Mouse (Mus musculus) embryonic facial prominence, embryonic 10.5 days (tissue): Measurements from ENCODE around the gene Alox12b. TPM values are rescaled to one million over a fixed set of nuclear protein-coding genes. Genes with fewer than 3 reads are reported as not detected.

ENCODE experiments used
- DNase-seq: peaks from one replicate; pipeline ENCODE4 v3.0.0-alpha.2; 2017; ENCODE audit warnings: low spot score
- H3K27ac ChIP-seq: fragments of 300-500 bp; sonication (generic); replicated peaks from 2 replicates; pipeline ENCODE4 v1.5.1; 2016; ENCODE audit warnings: mild to moderate bottlenecking
- H3K27me3 ChIP-seq: fragments of 300-500 bp; sonication (generic); replicated peaks from 2 replicates; pipeline ENCODE4 v1.6.1; 2016; ENCODE audit warnings: low read depth, mild to moderate bottlenecking; ENCODE audit not compliant: poor library complexity, severe bottlenecking
- H3K36me3 ChIP-seq: fragments of 300-500 bp; sonication (generic); replicated peaks from 2 replicates; pipeline ENCODE4 v1.6.1; 2016; ENCODE audit warnings: mild to moderate bottlenecking, moderate library complexity
- H3K4me1 ChIP-seq: fragments of 300-500 bp; sonication (generic); 2 replicates; pipeline ENCODE4 v1.6.1; 2016
- H3K4me3 ChIP-seq: fragments of 300-500 bp; sonication (generic); 2 replicates; pipeline ENCODE4 v1.5.1; 2016; ENCODE audit warnings: mild to moderate bottlenecking, moderate library complexity
- H3K9me3 ChIP-seq: fragments of 300-500 bp; sonication (generic); 2 replicates; pipeline ENCODE4 v1.6.1; 2016; ENCODE audit warnings: mild to moderate bottlenecking
- WGBS: fragments of 180-500 bp; shearing (Covaris S2); methylation state at CpG from one replicate; pipeline ENCODE4 v1.1.7; 2016; 5-methylcytosine and 5-hydroxymethylcytosine counted together
- polyA plus RNA-seq: library from polyadenylated mRNA; unstranded; fragments of >200 nt; fragmentation: Nextera tagmentation; extraction: Ambion mirVana; gene quantifications from 2 replicates; pipeline ENCODE4 v1.2.1, GENCODE M21; 2016

Alox12b gene
- polyA plus RNA-seq, 1 experiment from 2014 or later = 0.27 TPM

DNA sequence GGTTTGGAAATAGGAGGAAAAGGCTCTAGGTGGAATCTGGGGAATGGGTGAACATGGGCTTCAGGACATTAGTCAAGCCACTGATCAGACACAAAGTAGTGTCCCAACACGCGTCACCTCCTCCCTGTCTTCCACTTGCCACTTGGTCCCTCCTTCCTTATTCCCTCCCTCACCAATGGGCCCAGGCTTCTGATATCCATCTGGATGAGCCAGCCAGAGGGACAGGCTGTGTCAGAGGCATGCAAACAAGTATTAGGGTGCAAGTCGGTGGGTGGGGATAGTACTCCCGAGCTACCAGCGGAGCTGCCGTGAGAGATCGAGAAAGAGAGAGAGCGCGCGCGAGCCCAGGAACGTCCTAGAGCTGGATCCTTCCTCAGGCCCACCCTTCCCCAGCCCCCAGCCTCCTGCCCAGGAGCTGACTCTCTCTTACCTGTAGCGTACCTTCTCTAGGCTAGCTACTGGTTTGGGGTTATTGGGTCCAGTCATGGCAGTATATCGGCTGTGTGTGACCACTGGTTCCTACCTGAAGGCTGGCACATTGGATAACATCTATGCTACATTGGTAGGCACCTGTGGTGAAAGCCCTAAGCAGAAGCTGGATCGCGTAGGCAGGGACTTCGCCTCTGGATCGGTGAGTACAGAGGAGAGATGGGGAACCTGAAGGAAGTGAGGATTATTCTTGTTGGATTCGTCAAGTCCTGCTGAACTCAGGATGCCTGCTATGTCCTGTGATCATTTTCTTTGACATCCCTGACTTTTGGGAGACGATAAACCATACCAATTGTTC lies 30.7 kb upstream of the Alox12b start:
- H3K4me1 ChIP-seq = peaks cover 38% of the 10 kb centered on the region
- peak; percentile 42 for DNase-seq
- H3K36me3 ChIP-seq = no peaks in the 10 kb centered on the region
- H3K27me3 ChIP-seq = peaks cover 38% of the 10 kb centered on the region
- H3K4me3 ChIP-seq = peak overlapping the region; percentile 74
- 10% methylated on average over 20 of the region's 20 CpGs for WGBS
- no peaks in the 10 kb centered on the region for H3K9me3 ChIP-seq
- H3K27ac ChIP-seq = no peak overlapping the region

DNA sequence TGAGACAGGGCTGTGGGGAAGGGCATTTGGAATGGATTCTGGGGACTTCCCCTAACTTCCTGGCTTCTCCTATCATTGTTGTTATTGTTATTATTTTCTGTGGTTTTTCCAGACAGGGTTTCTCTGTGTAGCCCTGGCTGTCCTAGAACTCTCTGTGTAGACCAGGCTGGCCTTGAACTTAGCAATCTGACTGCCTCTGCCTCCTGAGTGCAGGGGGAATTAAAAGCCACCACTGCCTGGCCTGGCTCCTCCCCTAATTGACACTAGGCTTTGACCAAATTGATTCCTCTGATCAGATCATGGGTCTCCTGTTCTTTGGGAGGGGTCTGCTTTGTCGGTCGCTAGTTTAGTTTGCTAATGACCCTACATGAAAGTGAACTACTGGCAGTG lies 30.1 kb upstream of the Alox12b start:
- Histone ChIP-seq H3K4me1 (peaks cover 32% of the 10 kb centered on the region), H3K4me3 (peak overlapping the region; percentile 74; the same call in 1 of the 2 replicates), H3K27ac (no peak overlapping the region), H3K9me3 (no peaks in the 10 kb centered on the region), H3K27me3 (peaks cover 34% of the 10 kb centered on the region), H3K36me3 (no peaks in the 10 kb centered on the region)
- 53% methylated on average over 2 of the region's 2 CpGs for WGBS
- no peak for DNase-seq

DNA sequence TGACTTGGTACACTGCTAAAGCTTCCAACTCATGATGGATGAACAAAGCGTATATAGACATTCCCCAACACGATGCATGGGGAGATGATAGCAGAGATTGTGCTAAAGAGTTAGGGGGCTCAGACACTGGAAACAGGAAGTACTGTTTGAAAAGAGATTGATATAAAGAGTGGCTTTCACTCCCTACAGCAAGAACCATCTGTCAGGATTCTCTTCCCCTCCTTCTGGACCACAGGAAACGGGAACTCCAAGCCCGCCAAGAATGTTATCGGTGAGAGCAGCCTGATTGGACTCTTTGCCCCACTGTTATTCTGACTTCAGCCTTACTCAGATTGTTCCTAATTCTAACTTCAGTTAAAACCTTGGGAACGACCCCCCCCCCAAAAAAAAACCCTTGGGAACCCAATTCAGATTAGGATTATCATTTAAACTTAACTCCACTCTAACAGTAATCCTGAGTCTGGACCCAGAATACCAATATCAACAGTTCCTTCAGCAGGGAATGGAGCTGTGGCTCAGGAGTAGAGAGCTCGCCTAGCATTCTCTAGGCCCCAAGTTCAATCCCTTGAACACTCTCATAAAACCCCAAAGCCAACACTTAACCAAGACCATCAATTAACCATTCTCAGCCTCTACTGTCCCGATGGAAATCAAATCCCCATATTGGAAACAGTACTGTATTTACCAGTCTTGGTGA lies 28.2 kb upstream of the Alox12b start:
- 75% methylated on average over 8 of the region's 8 CpGs for WGBS
- H3K9me3 ChIP-seq = no peaks in the 10 kb centered on the region
- H3K36me3 ChIP-seq = no peaks in the 10 kb centered on the region
- H3K4me1 ChIP-seq = peaks cover 21% of the 10 kb centered on the region
- no peak overlapping the region for H3K27ac ChIP-seq
- DNase-seq = no peak
- no peak overlapping the region for H3K4me3 ChIP-seq
- peaks cover 44% of the 10 kb centered on the region for H3K27me3 ChIP-seq

DNA sequence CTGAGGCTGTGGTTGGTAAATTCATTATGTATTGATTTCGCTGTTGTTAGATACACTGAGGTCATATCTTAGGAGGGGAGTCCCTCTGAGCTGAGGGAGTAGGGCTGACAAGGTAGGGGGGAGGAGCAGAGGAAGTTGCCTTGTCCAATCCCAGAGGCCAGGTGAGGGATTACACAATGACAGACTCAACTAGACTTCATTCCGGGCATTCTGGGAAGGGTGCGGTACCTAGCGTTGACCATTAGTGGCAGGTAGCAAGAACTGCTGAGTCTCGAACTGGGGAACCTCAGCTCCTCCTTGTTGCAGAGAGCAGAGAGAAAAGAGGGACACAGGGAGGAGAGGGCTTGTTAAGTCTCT lies 23.2 kb upstream of the Alox12b start:
- H3K36me3 ChIP-seq = no peaks in the 10 kb centered on the region
- 13% methylated on average over 5 of the region's 5 CpGs for WGBS
- peaks cover 26% of the 10 kb centered on the region for H3K27me3 ChIP-seq
- peaks cover 18% of the 10 kb centered on the region for H3K4me1 ChIP-seq
- no peaks in the 10 kb centered on the region for H3K9me3 ChIP-seq
- DNase-seq = no peak
- H3K4me3 ChIP-seq = peak overlapping the region; percentile 59
- H3K27ac ChIP-seq = no peak overlapping the region; the same call in 1 of the 2 replicates

DNA sequence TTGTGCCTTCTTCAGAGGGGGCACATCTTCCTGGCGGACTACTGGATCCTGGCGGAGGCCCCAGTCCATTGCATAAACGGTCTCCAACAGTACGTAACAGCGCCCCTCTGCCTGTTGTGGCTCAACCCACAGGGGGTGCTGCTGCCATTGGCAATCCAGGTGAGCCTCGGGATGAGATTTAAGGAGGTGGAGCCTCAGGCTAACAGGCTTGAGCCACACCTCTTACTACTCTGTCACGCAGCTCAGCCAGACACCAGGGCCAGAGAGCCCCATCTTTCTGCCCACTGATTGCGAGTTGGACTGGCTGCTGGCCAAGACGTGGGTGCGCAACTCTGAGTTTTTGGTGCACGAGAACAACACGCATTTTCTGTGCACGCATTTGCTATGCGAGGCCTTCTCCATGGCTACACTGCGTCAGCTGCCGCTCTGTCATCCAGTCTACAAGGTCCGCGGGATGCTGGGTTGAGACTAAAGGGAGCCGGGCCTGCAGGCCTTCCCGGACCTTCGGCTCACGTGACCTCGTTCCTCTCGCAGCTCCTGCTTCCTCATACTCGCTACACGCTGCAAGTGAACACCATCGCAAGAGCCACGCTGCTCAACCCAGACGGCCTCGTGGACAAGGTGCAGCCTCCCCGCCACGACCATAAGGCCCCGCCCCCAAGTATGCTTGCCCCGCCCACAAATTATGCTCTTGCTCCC lies 22.7 kb upstream of the Alox12b start:
- DNase-seq = peak; percentile 70
- Histone ChIP-seq H3K27me3 (peaks cover 26% of the 10 kb centered on the region), H3K9me3 (no peaks in the 10 kb centered on the region), H3K36me3 (no peaks in the 10 kb centered on the region), H3K27ac (peak overlapping the region; percentile 22), H3K4me1 (peaks cover 18% of the 10 kb centered on the region), H3K4me3 (peak overlapping the region; percentile 59)
- WGBS = 1% methylated on average over 34 of the region's 34 CpGs

DNA sequence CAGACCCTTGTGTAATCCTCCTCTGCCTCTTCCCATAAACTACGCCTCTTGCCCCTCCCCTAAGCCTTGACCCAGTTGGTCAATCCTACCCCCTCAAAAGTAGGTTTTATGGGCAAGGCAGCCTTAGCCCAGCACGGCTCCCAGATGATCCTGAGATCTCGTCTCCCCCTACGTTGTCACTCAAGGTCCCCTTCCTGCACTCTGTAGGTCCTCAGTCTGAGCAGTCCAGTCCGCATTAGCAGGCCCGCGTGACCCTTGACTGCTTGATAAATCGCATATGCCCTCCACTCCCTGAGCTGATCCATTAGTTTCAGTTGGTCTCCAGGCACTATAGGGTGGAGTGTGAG lies 22.2 kb upstream of the Alox12b start:
- peaks cover 18% of the 10 kb centered on the region for H3K4me1 ChIP-seq
- no peaks in the 10 kb centered on the region for H3K36me3 ChIP-seq
- 32% methylated on average over 8 of the region's 8 CpGs for WGBS
- peaks cover 23% of the 10 kb centered on the region for H3K27me3 ChIP-seq
- H3K4me3 ChIP-seq = peak overlapping the region; percentile 59
- H3K9me3 ChIP-seq = no peaks in the 10 kb centered on the region
- no peak for DNase-seq
- H3K27ac ChIP-seq = peak overlapping the region; percentile 22

DNA sequence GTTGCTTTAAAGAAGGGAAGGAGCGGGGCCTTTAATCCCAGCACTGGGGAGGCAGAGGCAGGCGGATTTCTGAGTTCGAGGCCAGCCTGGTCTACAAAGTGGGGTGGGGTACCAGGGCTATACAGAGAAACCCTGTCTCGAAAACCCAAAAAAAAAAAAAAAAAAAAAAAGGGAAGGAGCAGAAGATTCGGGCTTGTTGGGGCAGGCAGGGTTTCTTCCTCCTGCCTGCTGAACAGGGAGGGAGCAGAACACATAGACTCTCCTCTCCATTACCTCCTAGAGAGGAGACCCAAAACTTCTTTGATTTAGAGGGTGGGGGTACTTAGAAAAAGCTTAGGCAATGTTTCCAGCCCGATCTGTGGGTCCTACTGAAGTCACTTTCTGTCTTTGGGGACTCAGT lies 21.4 kb upstream of the Alox12b start:
- Histone ChIP-seq H3K9me3 (no peaks in the 10 kb centered on the region), H3K36me3 (no peaks in the 10 kb centered on the region), H3K27me3 (peaks cover 23% of the 10 kb centered on the region), H3K4me3 (no peak overlapping the region), H3K4me1 (peaks cover 18% of the 10 kb centered on the region), H3K27ac (no peak overlapping the region)
- DNase-seq = no peak
- WGBS = 85% methylated on average over 6 of the region's 6 CpGs

DNA sequence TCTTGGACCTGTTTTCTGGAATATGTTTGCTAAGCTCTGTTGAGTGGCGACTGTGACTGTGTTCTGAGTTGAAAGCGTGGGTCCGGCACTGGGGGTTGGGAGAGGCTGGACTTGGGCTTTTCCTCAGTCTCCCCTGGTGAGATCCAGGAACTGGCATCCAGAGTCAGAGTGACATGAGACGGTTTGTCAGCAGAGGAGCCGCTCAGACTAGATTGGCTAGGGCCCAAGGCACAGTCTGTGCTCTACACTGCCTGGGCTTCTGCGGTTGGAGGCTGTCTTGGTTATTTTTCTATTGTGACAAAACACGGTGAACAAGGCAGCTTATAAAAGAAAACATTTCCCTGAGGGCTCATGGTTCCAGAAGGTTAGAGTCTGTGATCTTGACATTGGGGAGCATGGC lies 9.2 kb upstream of the Alox12b start:
- no peak for DNase-seq
- Histone ChIP-seq H3K4me3 (no peak overlapping the region), H3K9me3 (no peaks in the 10 kb centered on the region), H3K36me3 (no peaks in the 10 kb centered on the region), H3K27ac (no peak overlapping the region), H3K4me1 (peaks cover 11% of the 10 kb centered on the region), H3K27me3 (peaks cover 20% of the 10 kb centered on the region)
- WGBS = 76% methylated on average over 7 of the region's 7 CpGs

DNA sequence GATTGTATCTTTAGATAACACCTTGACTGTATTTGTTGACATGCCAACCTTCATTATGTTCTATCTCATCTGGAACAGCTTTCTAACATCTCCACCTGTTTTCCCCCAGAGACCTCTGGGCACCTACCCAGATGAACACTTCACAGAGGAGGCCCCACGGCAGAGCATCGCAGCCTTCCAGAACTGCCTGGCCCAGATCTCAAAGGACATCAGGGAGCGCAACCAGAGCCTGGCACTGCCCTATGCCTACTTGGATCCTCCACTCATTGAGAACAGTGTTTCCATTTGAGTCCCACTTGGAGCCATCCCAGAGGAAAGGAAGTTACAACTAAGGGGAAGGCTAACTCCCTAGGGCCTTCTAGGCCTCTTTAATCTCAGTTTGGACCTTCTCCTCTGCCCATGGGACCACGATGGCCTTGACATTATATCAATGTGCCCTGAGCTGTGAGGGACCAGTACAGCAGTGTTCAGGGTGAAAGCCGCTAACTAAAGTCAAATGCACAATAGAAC lies 8.3 kb upstream of the Alox12b start:
- H3K27ac ChIP-seq = no peak overlapping the region
- no peak for DNase-seq
- H3K4me1 ChIP-seq = peaks cover 12% of the 10 kb centered on the region
- WGBS = 87% methylated on average over 5 of the region's 5 CpGs
- peaks cover 25% of the 10 kb centered on the region for H3K27me3 ChIP-seq
- H3K4me3 ChIP-seq = no peak overlapping the region
- H3K9me3 ChIP-seq = no peaks in the 10 kb centered on the region
- H3K36me3 ChIP-seq = no peaks in the 10 kb centered on the region

DNA sequence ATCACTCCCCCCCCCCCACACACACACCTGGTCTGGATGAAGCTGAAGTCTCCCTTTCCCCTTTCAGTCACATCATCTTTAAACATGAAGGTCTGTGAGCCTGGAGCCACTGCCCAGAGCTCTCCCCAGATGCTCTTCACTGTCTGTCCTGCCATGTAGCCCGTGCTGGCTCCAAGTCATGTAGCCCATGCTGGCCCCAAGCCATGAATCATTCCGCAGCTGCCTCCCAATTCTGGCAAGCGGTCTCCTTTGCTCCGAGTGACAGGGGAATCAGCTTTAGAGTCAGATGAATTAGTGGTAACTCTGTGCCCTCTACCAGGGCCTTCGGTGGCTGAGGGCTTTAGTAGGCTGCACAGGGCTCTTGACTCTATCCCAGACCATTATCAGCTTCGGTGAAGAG lies 7.1 kb upstream of the Alox12b start:
- H3K36me3 ChIP-seq = no peaks in the 10 kb centered on the region
- H3K4me1 ChIP-seq = peaks cover 12% of the 10 kb centered on the region
- no peaks in the 10 kb centered on the region for H3K9me3 ChIP-seq
- H3K27ac ChIP-seq = no peak overlapping the region
- H3K4me3 ChIP-seq = no peak overlapping the region
- WGBS = 85% methylated on average over 6 of the region's 6 CpGs
- no peak for DNase-seq
- H3K27me3 ChIP-seq = peaks cover 35% of the 10 kb centered on the region

DNA sequence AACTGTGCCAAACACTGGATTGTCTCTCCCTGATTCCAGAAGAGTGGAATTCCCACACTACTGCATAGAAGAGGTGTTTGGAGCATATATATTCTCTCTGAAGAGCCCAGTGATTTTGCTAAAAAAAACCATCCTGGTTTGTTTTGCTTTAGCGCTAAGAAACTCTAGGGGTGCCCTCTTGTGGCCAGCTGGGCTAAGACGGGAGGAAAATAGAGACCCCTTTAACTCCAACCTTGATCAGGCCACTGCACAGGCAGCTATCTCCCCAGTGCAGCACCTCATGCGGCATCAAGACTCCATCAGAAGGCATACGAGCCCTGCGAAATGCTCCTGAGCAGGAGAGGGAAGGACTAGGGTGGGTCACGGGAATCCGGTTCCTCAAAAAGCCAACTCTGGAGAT lies 6.3 kb upstream of the Alox12b start:
- 9% methylated on average over 7 of the region's 7 CpGs for WGBS
- H3K4me3 ChIP-seq = peak overlapping the region; percentile 47

DNA sequence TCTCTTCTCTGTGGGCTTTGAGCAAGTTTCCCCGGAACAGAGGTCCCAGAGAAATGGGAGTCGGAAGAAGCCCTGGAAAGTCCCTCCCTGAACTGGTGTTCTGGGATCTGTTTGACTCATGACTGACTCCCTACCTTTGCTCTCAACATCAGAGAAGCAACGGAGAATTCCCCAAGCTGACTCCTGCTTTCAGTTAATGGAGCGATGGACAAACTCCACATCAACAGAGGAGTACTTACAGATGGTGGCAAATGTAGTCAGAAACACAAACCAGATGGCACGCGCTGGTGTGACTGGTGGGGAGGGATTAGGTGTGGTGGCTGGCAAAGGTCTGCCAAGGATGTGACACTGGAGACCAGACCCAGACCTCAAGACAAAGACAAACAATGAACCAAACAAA lies 5.8 kb upstream of the Alox12b start:
- DNase-seq = peak; percentile 40
- no peaks in the 10 kb centered on the region for H3K36me3 ChIP-seq
- H3K4me3 ChIP-seq = peak overlapping the region; percentile 47
- peaks cover 12% of the 10 kb centered on the region for H3K4me1 ChIP-seq
- peaks cover 48% of the 10 kb centered on the region for H3K27me3 ChIP-seq
- WGBS = 62% methylated on average over 6 of the region's 6 CpGs
- no peaks in the 10 kb centered on the region for H3K9me3 ChIP-seq
- no peak overlapping the region for H3K27ac ChIP-seq

More for the DNA sequence above, 6.3 kb upstream of the Alox12b start:
- H3K27ac ChIP-seq = no peak overlapping the region
- DNase-seq = peak; percentile 74
- peaks cover 12% of the 10 kb centered on the region for H3K4me1 ChIP-seq
- no peaks in the 10 kb centered on the region for H3K36me3 ChIP-seq
- H3K27me3 ChIP-seq = peaks cover 42% of the 10 kb centered on the region
- H3K9me3 ChIP-seq = no peaks in the 10 kb centered on the region
